Comparison of ENCODE assay signal across 20 mouse cellular contexts in the genomic region with DNA sequence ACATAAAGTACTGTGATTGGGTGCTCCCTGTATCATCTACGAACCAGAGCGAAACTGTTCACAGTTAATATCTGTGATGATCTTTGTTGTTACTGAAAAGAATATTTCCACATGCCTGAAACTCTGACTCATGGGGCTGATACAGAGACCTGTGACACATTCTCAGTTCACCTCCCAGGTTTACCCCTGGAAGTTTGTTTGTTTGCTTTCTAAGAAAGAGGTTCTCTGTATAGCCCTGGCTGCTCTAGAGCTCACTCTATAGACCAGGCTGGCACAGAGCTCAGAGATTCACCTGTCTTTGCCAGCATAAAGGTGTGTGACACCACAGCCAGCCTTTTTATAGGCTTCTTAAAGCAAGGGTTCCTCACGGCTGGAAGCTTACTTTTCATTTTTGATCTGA.
"Had no signal": no experiment of that assay in that cellular context is flagged by ENCODE, and none has a peak within 500 bp of the region (broad histone marks: within the 10 kb centered on the region; RNA-seq: fewer than 3 reads in every experiment).

No protein-coding gene starts in this region.

- ATAC-seq: hindbrain, embryonic 16.5 days; inflammation-experienced regulatory T-cells, adult 6 months; intestine, embryonic 15.5 days; intestine, postnatal 0 days; liver, embryonic 12.5 days had no signal

- H3K27me3 ChIP-seq: heart, embryonic 12.5 days; hindbrain, embryonic 12.5 days; intestine, embryonic 15.5 days; limb, embryonic 15.5 days; liver, embryonic 12.5 days had no signal

- DNase-seq: gastrocnemius, adult 2 months; gastrocnemius, postnatal 10 days; gastrocnemius, postnatal 25 days; heart, adult 2 months; heart, postnatal 10 days; heart, postnatal 4 days; kidney, adult 18-20 months; kidney, adult 8-10 months; kidney, postnatal 10 days; kidney, postnatal 25 days; kidney, postnatal 4 days; left cerebral cortex, postnatal 4 days had no signal
